12 mouse cellular contexts compared by ENCODE assay signal in genomic region chr16:17753001-17753400, GRCm38 (mm10). TPM values are rescaled to one million over a fixed set of nuclear protein-coding genes. Genes with fewer than 3 reads are reported as not detected.
A peak's percentile ranks its signal among the peaks of the same experiment; 100 is the strongest.
DNase-seq lines count a peak whose midpoint lies in the region; ATAC-seq lines count a peak whose summit lies in the region.
"Had no signal": no experiment of that assay in that cellular context is flagged by ENCODE, and none has a peak within 500 bp of the region (broad histone marks: within the 10 kb centered on the region; RNA-seq: fewer than 3 reads in every experiment).

No protein-coding gene starts in this region.

- no peak overlapping the region for H3K4me2 ChIP-seq in kidney, embryonic 15.5 days

- peak; percentile 24 for DNase-seq in adrenal gland, postnatal 14 days
- DNase-seq in adrenal gland, postnatal 4 days (ENCODE audit: low spot score in 2 of 2) = no peak
- peak; percentile 23 for DNase-seq in kidney, postnatal 14 days
- DNase-seq in urinary bladder, postnatal 25 days (ENCODE audit: low spot score) = peak; percentile 34
- DNase-seq in urinary bladder, postnatal 10 days (ENCODE audit: low spot score) = no peak
- peak; percentile 54 for DNase-seq in yolk sac, embryonic 10.5 days (ENCODE audit: low spot score)
- DNase-seq in forebrain, embryonic 10.5 days (ENCODE audit: extremely low spot score, low spot score) = no peak
- DNase-seq: cerebellum, adult 11 months; embryo, embryonic 11 days had no signal

- no peaks in the 10 kb centered on the region for H3K36me3 ChIP-seq in kidney, embryonic 15.5 days
- H3K36me3 ChIP-seq in forebrain, embryonic 10.5 days (replicated peaks) = no peaks in the 10 kb centered on the region

- H3K9ac ChIP-seq in kidney, embryonic 15.5 days = no peak overlapping the region

- H3K27me3 ChIP-seq in kidney, embryonic 15.5 days = no peaks in the 10 kb centered on the region
- H3K27me3 ChIP-seq in forebrain, embryonic 10.5 days (ENCODE audit: poor library complexity, severe bottlenecking) = peaks cover 22% of the 10 kb centered on the region

- no peak for ATAC-seq in kidney, embryonic 15.5 days (replicated peaks; ENCODE audit: low FRiP score)
- ATAC-seq: lung, postnatal 0 days; midbrain, embryonic 16.5 days had no signal

- no peak overlapping the region for H3K4me3 ChIP-seq in kidney, embryonic 15.5 days (replicated peaks)
- no peak overlapping the region for H3K4me3 ChIP-seq in forebrain, embryonic 10.5 days

- no peak overlapping the region for H3K27ac ChIP-seq in kidney, embryonic 15.5 days
- H3K27ac ChIP-seq in forebrain, embryonic 10.5 days = no peak overlapping the region

- no peaks in the 10 kb centered on the region for H3K9me3 ChIP-seq in kidney, embryonic 15.5 days (replicated peaks)
- no peaks in the 10 kb centered on the region for H3K9me3 ChIP-seq in forebrain, embryonic 10.5 days

- H3K4me1 ChIP-seq in kidney, embryonic 15.5 days = no peaks in the 10 kb centered on the region
- no peaks in the 10 kb centered on the region for H3K4me1 ChIP-seq in forebrain, embryonic 10.5 days

- WGBS in kidney, embryonic 15.5 days = 27% methylated on average over 3 of the region's 3 CpGs
- 48% methylated on average over 3 of the region's 3 CpGs for WGBS in forebrain, embryonic 10.5 days

RNA-seq across cellular contexts. Expression of gene Klhl22, which starts 6.4 kb away (rescaled TPM):
- 40.3 and 43.1 TPM in 2 replicates for total RNA-seq in adrenal gland, postnatal 14 days (2021)
- total RNA-seq in adrenal gland, postnatal 4 days (2021) = 10 to 100 TPM; 52.3 TPM
- polyA plus RNA-seq in kidney, embryonic 15.5 days (2015; fragmentation: Nextera tagmentation; extraction: Ambion mirVana) = 65.1 and 71.4 TPM in 2 replicates
- polyA plus RNA-seq in forebrain, embryonic 10.5 days (2016; fragmentation: Nextera tagmentation; extraction: Ambion mirVana) = 55.4 and 59.1 TPM in 2 replicates

RNA-seq across cellular contexts. Expression of gene Med15, which starts 20.3 kb away (rescaled TPM):
- total RNA-seq in adrenal gland, postnatal 14 days (2021) = 51.3 and 60.3 TPM in 2 replicates
- total RNA-seq in adrenal gland, postnatal 4 days (2021) = 10 to 100 TPM; 68.8 to 70.3 TPM
- polyA plus RNA-seq in kidney, embryonic 15.5 days (2015; fragmentation: Nextera tagmentation; extraction: Ambion mirVana) = 44.4 and 47.9 TPM in 2 replicates
- polyA plus RNA-seq in forebrain, embryonic 10.5 days (2016; fragmentation: Nextera tagmentation; extraction: Ambion mirVana) = 47.4 and 47.5 TPM in 2 replicates

RNA-seq across cellular contexts. Expression of gene Scarf2, which starts 44.1 kb away (rescaled TPM):
- total RNA-seq in adrenal gland, postnatal 14 days (2021) = 11.3 and 12.4 TPM in 2 replicates
- total RNA-seq in adrenal gland, postnatal 4 days (2021) = 10 to 100 TPM; 29.3 to 33.9 TPM
- 10.8 and 12.3 TPM in 2 replicates for polyA plus RNA-seq in kidney, embryonic 15.5 days (2015; fragmentation: Nextera tagmentation; extraction: Ambion mirVana)
- 4.0 and 4.1 TPM in 2 replicates for polyA plus RNA-seq in forebrain, embryonic 10.5 days (2016; fragmentation: Nextera tagmentation; extraction: Ambion mirVana)

Comparison
In these comparisons a context has a peak if more than half of its experiments do, and no peak if none do; other contexts are left out.
1. DNase-seq: peak in adrenal gland, postnatal 14 days (single experiment), kidney, postnatal 14 days (single experiment), urinary bladder, postnatal 25 days (single experiment) and yolk sac, embryonic 10.5 days (single experiment); none in adrenal gland, postnatal 4 days (0 of 2), urinary bladder, postnatal 10 days (single experiment) and forebrain, embryonic 10.5 days (single experiment).